Mouse (Mus musculus): ENCODE data around the gene Snrnp70. TPM values are rescaled to one million over a fixed set of nuclear protein-coding genes. Genes with fewer than 3 reads are reported as not detected.

Gene Snrnp70
- 74.0 and 88.2 TPM in 2 replicates for polyA plus RNA-seq (2014; fragmentation: Nextera tagmentation; extraction: Ambion mirVana)

- ATAC-seq (ENCODE audit: insufficient read depth): peak; percentile 98
These were observed at the start of gene Snrnp70 for GRCm38 (mm10) chr7:45395578-45396336. TSS of gene Snrnp70 (minus strand) at chr7:45395742.

GRCm38 (mm10) chr7:45443526-45444420 lies 48.2 kb upstream of the Snrnp70 start:
- Histone ChIP-seq H3K36me3 (ENCODE audit: insufficient read depth) (peaks cover 68% of the 10 kb centered on the region), H3K4me2 (no peak overlapping the region), H3K27ac (ENCODE audit: low read depth) (no peak overlapping the region), H3K9ac (no peak overlapping the region; the same call in 1 of the 2 replicates), H3K4me3 (ENCODE audit: low read depth, low read length) (no peak overlapping the region), H3K27me3 (ENCODE audit: insufficient read depth, low read length) (no peaks in the 10 kb centered on the region), H3K4me1 (ENCODE audit: insufficient read depth) (no peaks in the 10 kb centered on the region), H3K9me3 (ENCODE audit: low read depth, low read length) (no peaks in the 10 kb centered on the region)
- TF ChIP-seq CTCF (IDR thresholded peaks at IDR 0.05; ENCODE audit: low read depth): no peak
- 71% methylated on average over 22 of the region's 22 CpGs for WGBS
- no peak for DNase-seq
- ATAC-seq (ENCODE audit: insufficient read depth): no peak

More at GRCm38 (mm10) chr7:45395578-45396336, at the start of gene Snrnp70:
- Histone ChIP-seq H3K4me1 (ENCODE audit: insufficient read depth) (peaks cover 6% of the 10 kb centered on the region), H3K27ac (ENCODE audit: low read depth) (peak within 1 kb of the TSS; percentile 99), H3K36me3 (ENCODE audit: insufficient read depth) (peaks cover 33% of the 10 kb centered on the region), H3K9ac (peak within 1 kb of the TSS; percentile 90), H3K4me3 (ENCODE audit: low read depth, low read length) (peak within 1 kb of the TSS; percentile 75), H3K9me3 (ENCODE audit: low read depth, low read length) (no peaks in the 10 kb centered on the region), H3K4me2 (peak within 1 kb of the TSS; percentile 100), H3K27me3 (ENCODE audit: insufficient read depth, low read length) (no peaks in the 10 kb centered on the region)
- DNase-seq: peak; percentile 100
- WGBS: under 1% methylated on average over 60 of the region's 60 CpGs
- 0 out of 2 replicates have a peak, but pooled peaks have one; percentile 0 for TF ChIP-seq CTCF (IDR thresholded peaks at IDR 0.05; ENCODE audit: low read depth)

DNA sequence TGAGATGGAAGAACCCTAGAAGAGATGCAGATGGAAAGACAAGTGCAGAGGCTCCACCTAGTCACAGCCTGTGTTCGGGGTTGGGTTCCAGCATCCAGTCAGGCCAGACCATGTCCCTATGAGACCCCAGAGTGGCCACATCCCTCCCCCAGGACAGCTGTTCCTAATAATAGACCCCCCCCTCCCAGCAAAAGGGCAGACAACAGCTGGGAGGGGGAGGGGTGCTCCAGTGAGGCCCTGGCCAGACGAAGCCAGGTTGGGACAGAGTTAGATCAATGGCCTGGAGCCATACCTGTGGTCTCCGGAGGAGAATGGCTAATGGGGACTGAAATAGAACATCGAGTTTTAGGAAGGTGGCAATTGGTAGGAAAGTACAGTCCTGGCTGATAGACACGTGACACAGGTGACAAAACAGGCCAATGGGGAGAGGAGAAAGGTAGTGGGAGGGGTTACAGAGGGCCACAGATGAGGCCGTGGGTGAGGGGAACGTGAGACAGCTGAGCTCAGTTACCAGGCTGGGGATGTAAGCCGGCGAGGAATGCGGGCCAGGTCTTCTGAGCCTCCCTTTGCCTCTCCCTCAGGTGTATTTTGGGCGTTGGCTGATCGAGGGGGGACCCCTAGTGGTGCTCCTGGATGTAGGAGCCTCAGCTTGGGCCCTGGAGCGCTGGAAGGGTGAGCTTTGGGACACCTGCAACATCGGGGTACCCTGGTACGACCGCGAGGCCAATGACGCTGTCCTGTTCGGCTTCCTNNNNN lies 42.2 kb upstream of the Snrnp70 start, which contains the start of gene Ruvbl2:
Gene Ruvbl2 (minus strand): TSS at position 576 of the 756 bp plus-strand sequence.
- TF ChIP-seq CTCF (IDR thresholded peaks at IDR 0.05; ENCODE audit: low read depth): peak; percentile 61
- peak within 1 kb of the TSS; percentile 30; the same call in 1 of the 2 replicates for H3K9ac ChIP-seq
- H3K27ac ChIP-seq (ENCODE audit: low read depth): no peak within 1 kb of the TSS
- DNase-seq (peak; percentile 59), ATAC-seq (ENCODE audit: insufficient read depth) (no peak)
- H3K4me2 ChIP-seq: peak within 1 kb of the TSS; percentile 21; the same call in 1 of the 2 replicates
- peaks cover 18% of the 10 kb centered on the region for H3K4me1 ChIP-seq (ENCODE audit: insufficient read depth)
- 19% methylated on average over 19 of the region's 19 CpGs for WGBS
- no peaks in the 10 kb centered on the region for H3K9me3 ChIP-seq (ENCODE audit: low read depth, low read length)
- peaks cover 26% of the 10 kb centered on the region; the same call in 1 of the 2 replicates for H3K36me3 ChIP-seq (ENCODE audit: insufficient read depth)
- no peaks in the 10 kb centered on the region for H3K27me3 ChIP-seq (ENCODE audit: insufficient read depth, low read length)
- no peak within 1 kb of the TSS; the same call in 1 of the 2 replicates for H3K4me3 ChIP-seq (ENCODE audit: low read depth, low read length)

- peaks cover 19% of the 10 kb centered on the region for H3K4me1 ChIP-seq (ENCODE audit: insufficient read depth)
- TF ChIP-seq CTCF (IDR thresholded peaks at IDR 0.05; ENCODE audit: low read depth): no peak
- H3K27ac ChIP-seq (ENCODE audit: low read depth): no peak overlapping the region
- H3K4me3 ChIP-seq (ENCODE audit: low read depth, low read length): no peak overlapping the region; the same call in 1 of the 2 replicates
- peaks cover 20% of the 10 kb centered on the region; the same call in 1 of the 2 replicates for H3K36me3 ChIP-seq (ENCODE audit: insufficient read depth)
- no peaks in the 10 kb centered on the region for H3K9me3 ChIP-seq (ENCODE audit: low read depth, low read length)
- 41% methylated on average over 6 of the region's 6 CpGs for WGBS
- no peak overlapping the region for H3K9ac ChIP-seq
- H3K27me3 ChIP-seq (ENCODE audit: insufficient read depth, low read length): no peaks in the 10 kb centered on the region
- H3K4me2 ChIP-seq: peak overlapping the region; percentile 21; the same call in 1 of the 2 replicates
- DNase-seq (peak; percentile 39), ATAC-seq (ENCODE audit: insufficient read depth) (no peak)
These were observed 41.5 kb upstream of the Snrnp70 start for GRCm38 (mm10) chr7:45437046-45437445.

GRCm38 (mm10) chr7:45436444-45436843 lies 40.9 kb upstream of the Snrnp70 start:
- no peak for TF ChIP-seq CTCF (IDR thresholded peaks at IDR 0.05; ENCODE audit: low read depth)
- no peak for DNase-seq
- peaks cover 19% of the 10 kb centered on the region for H3K4me1 ChIP-seq (ENCODE audit: insufficient read depth)
- WGBS: 75% methylated on average over 5 of the region's 5 CpGs
- peak overlapping the region; percentile 98; the same call in 1 of the 2 replicates for H3K4me2 ChIP-seq
- peak overlapping the region; percentile 87; the same call in 1 of the 2 replicates for H3K4me3 ChIP-seq (ENCODE audit: low read depth, low read length)
- no peaks in the 10 kb centered on the region for H3K27me3 ChIP-seq (ENCODE audit: insufficient read depth, low read length)
- H3K36me3 ChIP-seq (ENCODE audit: insufficient read depth): peaks cover 23% of the 10 kb centered on the region
- no peak overlapping the region for H3K27ac ChIP-seq (ENCODE audit: low read depth)
- ATAC-seq (ENCODE audit: insufficient read depth): no peak
- H3K9ac ChIP-seq: no peak overlapping the region
- H3K9me3 ChIP-seq (ENCODE audit: low read depth, low read length): no peaks in the 10 kb centered on the region

- Histone ChIP-seq H3K36me3 (ENCODE audit: insufficient read depth) (peaks cover 26% of the 10 kb centered on the region), H3K27ac (ENCODE audit: low read depth) (peak overlapping the region; percentile 82), H3K27me3 (ENCODE audit: insufficient read depth, low read length) (no peaks in the 10 kb centered on the region), H3K9ac (peak overlapping the region; percentile 82), H3K4me3 (ENCODE audit: low read depth, low read length) (peak overlapping the region; percentile 87), H3K9me3 (ENCODE audit: low read depth, low read length) (no peaks in the 10 kb centered on the region), H3K4me1 (ENCODE audit: insufficient read depth) (peaks cover 19% of the 10 kb centered on the region), H3K4me2 (peak overlapping the region; percentile 98)
- TF ChIP-seq CTCF (IDR thresholded peaks at IDR 0.05; ENCODE audit: low read depth): no peak
- ATAC-seq (ENCODE audit: insufficient read depth) (no peak; the same call in none of the 2 replicates), DNase-seq (peak; percentile 58)
- WGBS: under 1% methylated on average over 16 of the region's 16 CpGs
These were observed 39.5 kb upstream of the Snrnp70 start for GRCm38 (mm10) chr7:45435038-45435437.
